Mouse (Mus musculus) embryo, embryonic 9.5 days (tissue): ENCODE data around the gene Myh11.
A peak's percentile ranks its signal among the peaks of the same experiment; 100 is the strongest.

Experiments
- DNase-seq: peaks from one replicate; pipeline ENCODE4 v3.0.0-alpha.2; 2017; ENCODE audit errors: extremely low spot score

The Myh11 gene

DNA sequence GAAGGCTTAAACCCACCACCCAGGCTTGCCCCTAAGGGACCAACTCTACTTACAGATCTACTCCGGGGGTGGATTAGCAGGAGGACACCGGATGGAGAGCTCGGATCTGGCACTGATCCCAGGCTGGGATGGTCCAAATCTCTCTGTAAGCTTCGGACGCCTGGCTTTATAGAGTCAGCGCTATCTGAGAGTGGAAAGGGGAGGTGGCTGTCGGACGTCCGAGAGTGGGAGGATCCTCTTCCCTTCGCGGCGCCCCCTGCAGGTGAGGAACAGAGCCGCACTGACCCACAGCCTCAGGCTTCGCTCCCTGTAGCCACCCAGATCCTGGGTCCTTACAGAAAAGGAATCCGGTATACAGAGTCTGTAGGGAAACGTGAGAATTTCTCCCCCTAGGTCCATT lies at the start of gene Myh11:
Gene Myh11 (minus strand): TSS at position 150 of the 400 bp plus-strand sequence.
- DNase-seq = peak; percentile 62

DNA sequence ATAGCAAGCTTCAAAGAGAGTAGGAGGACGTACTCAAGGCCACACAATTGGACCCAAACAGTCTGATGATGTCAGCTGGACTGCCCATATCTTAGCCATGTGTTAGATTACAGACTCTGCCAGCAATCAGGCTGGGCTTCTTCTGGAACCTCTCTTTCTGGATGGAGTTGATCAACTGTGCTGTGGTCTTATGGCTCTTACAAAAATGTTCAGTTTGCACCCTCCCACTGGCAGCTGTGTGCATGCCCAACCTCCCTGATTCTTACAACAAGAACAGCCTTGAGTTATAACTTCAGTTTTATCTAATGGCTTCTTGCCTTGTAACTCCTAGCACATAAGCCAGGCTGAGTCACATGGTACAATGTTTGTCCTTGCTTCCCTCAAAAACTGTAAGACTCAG lies 37.0 kb upstream of the Myh11 start:
- DNase-seq = no peak

DNA sequence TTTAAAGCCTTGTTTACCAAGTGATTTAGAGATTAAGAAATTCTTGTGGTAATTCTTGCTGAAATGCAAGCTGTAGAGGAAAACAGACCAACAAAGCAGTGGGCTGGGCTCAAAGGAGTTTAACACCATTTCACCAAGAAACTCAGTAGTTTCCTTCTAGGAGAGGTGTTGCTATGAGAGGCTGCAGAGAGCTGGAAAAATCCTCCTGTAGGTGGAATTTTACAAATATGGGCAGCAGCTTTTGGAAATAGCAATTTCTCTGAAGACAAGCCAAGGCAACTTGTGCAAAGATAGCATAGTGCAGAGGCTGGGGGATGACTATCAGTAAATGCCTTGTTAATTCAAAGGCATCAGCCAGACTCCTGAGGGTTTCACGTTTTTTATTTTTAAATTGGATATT lies 29.3 kb upstream of the Myh11 start:
- no peak for DNase-seq

DNA sequence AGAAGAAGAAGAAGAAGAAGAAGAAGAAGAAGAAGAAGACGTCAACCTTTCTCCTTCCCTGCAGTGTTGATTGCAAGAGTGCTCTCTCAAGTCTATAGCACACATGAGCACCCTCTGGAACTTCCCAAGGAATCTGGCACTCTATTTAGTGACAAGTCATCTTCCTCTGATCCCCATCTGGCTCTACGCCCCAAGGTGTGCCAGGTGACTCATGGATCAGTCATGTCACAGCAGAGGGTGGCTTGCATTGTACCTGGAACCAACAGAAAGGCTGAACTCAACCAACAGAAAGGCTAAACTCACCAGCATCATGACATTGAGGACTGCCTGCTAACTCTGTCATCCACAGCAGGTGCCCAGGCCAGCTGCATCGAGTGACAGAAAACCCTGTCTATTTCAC lies 28.5 kb upstream of the Myh11 start:
- DNase-seq = no peak

DNA sequence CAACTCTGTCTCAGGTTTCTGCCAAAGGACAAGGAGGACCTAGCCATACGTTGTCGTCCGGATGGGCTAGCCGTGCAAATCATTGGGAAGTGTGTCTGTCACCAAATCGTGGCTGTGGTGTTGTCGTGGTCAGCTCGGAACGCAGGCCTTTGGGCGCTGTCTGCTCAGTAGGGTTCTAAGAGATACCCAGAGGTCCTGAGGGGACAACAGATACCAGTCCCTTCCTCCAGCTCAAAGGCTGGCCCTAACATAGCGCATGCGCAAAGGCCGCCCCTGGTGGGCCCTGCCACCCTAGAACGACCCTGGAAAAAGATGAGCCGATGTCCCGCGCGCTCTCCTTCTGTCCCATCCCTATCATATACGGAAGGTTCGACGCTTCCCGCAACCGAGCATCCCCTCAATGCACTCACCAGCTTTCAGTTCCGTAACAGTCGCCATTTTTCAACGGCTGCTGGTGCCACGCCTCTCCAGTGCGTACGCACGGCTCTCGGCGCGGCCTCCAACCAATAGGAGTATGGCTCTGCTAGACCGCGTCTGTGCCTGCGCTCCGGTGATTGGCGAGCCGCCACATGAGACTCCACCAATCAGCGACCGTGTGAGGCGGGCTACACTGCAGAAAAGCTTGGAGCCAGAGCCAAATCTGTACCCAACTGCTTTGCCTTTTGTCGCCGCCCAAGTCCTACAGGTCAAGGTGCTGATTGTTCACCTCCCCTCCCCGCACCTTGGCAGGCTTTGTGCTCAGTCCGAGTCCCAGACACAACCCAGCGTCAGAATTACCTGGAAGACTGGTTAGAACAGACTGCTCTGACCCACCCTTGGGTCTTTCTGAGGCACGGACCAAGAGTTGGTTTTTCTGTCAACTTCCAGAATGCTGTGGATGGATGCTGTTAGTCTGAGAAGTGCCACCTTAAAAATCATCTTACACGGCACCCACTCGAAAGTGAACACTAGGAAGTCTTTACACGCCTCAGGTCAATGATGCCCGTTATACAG lies 26.0 kb upstream of the Myh11 start, which contains the start of gene Fopnl:
Gene Fopnl (minus strand): TSS at position 522 of the 993 bp plus-strand sequence.
- peak; percentile 91 for DNase-seq

DNA sequence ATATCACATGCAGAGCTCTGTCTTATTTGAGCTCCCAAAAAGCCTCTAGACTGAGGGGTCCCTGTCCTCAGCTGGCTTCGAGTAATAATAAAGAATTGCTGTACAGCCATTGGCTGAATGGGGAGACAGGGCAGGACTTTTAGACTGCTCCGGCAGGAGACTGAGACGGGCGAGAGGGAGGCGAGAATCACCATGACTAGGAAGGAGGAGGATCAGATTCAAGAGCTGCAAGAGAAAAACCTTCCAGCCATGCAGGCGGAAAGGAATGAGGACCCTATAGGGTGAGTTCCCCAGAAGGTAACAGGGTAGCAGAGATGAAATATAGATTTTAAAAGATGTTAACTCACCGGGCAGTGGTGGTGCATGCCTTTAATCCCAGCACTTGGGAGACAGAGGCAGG lies 21.7 kb upstream of the Myh11 start:
- DNase-seq = no peak

DNA sequence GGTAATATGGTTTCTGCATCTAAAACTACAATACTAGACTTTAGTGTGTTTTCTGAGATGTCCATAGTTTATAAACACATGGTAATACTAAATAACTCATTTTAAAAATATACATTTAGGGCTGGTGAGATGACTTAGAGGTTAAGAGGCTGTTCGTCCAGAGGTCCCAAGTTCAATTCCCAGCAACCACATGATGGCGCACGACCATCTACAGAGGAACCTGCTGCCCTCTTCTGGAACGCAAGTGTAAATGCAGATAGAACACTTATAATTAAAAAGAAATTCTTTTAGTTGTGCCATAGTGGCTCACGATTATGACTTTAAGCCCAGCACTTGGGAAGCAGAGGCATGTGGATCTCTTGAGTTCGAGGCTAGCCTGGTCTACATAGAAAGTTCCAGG lies 20.2 kb upstream of the Myh11 start:
- peak; percentile 29 for DNase-seq

DNA sequence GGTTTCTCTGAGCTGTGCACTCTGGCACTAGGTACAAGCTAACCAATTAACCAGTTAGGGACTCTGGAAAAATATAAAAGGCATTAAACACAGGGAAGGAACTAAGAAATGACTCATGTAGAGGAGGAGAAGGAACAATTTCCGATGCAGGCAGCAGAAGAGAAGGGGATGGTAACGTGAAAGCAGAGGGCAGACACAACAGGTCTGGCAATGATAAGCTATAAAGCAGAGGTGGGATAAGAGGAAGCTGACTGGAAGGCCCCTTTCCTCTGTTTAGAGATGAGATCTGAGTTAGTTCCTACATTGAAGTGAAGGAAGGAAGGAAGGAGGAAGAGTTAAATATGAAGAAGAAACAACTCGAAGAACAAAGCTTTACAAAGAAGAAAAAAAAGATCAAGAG lies 18.7 kb upstream of the Myh11 start:
- no peak for DNase-seq

DNA sequence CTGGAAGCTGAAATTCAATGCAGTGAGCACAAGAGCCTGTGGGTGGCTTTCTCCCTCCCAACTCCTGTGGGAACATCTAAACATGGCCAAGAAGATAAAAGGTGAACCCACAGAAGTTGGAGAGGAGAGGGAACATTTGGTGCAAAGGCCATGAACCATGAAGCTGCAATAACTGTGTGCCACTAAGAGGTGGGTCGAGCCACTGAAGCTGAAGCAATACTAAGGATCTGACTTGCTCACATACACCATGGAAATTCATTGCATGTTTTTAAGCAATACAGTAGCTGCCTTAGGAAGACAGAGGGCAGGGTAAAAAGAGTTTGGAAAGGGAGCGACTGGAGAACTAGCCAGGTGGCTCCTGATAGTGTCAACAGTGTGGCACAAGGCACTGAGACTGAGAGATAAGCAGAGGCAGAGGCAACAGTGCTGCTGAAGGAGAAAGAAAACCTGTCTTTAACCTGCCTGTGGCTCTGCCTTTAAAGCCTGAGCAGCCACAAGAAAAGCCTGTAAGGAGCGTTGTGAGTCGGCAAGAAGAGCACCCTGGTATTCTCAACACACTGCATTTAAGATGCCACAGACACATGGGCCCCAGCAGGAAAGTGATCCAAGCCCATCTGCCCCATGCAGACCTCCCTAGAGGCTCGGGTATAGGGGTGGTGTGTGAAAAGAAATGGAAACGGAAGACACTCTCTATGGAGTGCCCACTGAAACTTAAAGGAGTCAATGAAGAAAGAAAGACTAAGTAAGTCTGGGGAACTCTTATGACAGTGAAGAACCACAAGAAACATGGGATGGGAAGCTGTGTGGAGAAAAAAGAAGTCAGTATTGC lies 17.3 kb upstream of the Myh11 start:
- no peak for DNase-seq

DNA sequence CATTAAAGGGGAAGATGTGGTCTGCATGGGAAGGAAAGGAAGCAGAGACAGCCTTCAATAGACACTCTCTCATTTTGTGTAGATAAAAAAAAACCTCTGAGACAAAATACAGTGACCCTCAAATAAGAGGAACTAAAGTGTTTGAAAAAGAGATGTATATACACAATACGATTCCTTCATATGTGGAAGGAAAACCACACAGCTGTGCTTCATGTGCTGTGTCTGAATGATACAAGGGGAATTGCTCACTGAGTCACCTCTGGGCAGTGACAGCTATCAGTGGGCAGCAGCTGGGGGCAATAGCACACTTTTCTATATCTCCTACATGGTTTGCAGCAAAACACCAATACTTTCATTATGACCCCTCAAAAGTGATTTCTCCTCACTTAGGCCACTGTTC lies 16.2 kb upstream of the Myh11 start:
- DNase-seq = no peak

DNA sequence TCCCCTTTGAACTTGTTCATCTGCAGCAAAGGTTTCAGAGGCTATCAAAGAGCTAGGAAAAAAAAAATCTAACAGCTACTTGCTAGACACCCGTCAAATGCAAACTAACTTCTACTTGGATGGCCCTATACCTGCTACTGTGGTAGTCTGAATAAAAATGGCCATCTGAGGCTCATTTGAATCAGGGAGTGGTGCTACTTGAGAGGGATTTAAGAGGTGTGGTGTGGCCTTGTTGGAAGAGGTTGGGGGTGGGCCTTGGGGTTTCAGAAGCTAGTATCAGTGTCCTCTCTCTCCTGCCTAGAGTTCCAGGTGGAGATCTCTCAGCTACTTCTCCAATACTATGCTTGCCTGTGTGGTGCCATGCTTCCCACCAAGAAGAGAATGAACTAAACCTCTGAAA lies 15.3 kb upstream of the Myh11 start:
- DNase-seq = no peak

DNA sequence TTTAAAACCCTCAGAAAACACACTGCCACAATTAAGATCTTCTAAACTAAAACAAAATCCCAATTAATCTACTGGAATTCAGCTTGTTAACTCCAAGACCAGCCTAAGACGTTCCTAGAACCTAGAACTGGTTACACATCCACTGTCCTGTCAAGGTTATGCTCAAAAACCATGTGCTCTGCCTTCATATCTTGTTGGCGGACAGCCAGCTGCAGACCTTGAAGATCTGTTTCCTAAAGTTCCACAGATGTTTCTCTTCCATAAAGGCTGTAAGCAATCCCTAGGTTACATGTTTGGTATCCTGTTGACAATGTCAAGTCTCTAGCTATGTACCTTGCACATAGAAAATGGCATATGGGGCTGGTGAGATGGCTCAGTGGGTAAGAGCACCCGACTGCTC lies 13.6 kb upstream of the Myh11 start:
- DNase-seq = no peak

DNA sequence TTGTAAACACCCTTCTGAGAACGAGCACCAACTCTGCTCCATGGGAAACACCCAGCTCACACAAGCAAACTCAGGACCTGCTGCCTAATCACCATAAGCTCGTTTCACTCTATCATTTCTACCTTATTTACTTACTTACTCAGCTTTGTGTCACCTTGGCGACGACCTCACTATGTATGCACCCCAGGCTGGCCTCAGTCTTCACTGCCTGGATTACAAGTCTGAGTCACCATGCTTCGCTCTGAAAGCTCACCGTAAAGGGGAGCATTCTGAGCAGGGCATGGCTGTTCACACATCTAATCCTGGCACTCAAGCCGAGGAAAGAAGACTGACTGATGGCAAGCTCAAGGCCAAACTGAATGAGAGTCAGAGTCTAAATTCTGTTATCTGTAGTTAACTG lies 12.5 kb upstream of the Myh11 start:
- DNase-seq = no peak

DNA sequence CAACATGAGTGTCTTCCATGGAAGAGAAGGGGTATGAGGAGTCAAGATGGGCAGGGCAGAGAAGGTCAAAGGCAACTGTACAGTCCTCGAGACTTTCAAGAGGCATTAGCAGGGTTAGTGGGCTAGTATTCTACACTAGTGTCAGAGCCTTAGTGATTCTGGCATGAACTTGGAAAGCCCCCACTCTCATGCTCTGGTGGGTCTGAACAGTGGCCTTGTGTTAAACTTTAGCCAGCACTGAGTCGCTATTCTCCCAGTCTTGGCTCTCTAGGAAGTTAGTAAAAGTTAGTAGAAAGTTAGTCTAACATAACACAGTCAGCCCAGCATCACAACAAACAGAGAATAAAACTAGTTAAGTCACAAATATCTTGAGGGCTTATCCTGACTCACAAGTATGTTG lies 12.0 kb upstream of the Myh11 start:
- no peak for DNase-seq

DNA sequence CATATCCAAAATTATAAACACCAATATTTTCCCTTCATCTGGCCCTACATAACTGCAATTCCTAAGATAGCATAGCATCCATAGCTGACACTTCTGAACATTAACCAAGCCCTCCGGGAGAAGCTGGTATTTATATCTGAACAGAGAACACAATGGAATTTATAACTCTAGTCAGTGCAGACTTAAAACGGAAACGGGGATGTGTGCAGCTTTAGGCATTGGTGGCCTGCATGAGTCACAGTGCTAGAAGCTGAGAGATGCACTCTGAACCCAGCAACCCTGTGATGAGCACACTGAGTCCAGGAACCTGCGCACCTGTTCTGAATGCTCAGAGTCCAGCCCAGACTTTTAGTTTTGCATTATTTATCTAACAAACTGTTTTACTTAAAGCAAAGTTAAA lies 7.3 kb upstream of the Myh11 start:
- no peak for DNase-seq

DNA sequence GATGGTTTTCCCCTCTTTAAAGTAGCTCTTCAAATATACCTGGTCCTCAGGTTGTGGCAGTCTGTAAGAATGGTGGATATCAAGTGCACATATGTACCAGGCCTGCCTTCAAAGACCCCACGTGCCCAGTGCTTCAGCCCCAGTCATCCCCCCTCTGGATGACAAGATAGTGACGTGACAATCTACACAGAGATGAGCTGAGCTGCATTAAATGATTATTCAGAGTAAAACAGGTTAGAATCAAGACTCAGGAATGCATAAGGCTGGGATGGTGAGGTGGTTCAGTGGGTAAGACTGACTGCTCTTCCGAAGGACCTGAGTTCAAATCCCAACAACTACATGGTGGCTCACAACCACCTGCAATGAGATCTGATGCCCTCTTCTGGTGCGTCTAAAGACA lies 6.6 kb upstream of the Myh11 start:
- DNase-seq = no peak

DNA sequence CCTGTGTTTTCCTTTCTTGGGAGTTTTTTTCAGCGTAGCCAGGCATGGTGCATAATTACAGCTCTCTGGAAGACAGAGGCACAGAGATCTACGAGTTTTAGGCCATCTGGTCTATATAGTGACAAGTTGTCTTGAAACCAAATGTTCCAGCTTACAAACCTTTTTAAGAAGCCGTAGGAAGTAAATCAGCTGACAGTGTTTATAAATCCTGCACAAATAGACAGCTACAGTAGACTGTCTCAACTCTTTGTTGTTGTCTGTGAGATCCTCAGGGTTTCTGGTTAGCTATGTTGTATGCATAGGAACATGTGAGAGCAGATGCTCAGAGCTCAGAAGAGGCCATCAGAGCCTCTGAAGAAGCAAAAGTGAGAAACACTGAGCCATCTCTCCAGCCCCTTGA lies 6.0 kb upstream of the Myh11 start:
- DNase-seq = no peak

DNA sequence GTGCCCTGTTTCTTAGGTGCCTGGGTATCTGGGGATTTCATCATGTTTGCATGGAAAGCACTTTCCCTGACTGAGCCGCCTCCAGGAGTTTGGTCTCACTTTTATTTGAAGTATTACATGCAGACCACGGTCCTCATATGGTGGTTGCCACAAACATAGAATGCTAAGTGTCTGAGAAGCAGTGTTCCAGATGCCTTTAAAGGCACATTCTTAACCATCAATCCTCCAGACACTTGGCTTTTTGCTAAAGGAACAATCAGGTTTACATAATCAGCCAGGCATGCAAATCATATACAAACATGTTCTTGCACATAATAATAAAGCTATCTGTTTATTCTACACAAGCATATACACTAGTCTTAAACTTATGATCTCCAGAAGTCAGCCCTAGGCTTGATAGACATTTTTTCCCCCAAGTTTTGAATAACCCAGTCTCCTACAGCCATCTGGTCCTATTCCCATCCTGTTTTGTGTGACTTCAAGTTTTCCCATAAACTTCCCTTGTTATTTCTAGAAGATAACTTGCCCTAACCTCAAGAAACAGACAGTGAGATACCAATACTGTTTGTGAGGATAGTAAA lies 5.5 kb upstream of the Myh11 start:
- no peak for DNase-seq

DNA sequence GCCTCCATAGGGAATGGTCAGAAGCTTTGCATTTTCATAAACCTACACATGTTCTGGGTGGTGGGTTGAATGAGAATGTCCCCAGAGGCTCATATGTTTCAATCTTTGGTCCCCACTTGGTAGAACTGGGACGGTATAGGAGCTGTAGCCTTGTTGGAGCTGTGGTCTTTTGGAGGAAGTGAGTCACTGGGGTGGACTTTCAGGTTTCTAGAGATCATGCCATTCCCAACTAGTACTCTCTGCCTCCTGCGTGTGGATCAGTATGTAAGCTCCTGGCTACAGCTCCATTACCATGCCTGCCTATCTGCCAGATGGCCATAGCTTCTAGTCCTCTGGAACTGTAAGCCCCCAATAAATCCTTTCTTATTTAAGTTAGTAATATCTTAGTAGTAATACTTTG lies 4.1 kb upstream of the Myh11 start:
- DNase-seq = no peak

DNA sequence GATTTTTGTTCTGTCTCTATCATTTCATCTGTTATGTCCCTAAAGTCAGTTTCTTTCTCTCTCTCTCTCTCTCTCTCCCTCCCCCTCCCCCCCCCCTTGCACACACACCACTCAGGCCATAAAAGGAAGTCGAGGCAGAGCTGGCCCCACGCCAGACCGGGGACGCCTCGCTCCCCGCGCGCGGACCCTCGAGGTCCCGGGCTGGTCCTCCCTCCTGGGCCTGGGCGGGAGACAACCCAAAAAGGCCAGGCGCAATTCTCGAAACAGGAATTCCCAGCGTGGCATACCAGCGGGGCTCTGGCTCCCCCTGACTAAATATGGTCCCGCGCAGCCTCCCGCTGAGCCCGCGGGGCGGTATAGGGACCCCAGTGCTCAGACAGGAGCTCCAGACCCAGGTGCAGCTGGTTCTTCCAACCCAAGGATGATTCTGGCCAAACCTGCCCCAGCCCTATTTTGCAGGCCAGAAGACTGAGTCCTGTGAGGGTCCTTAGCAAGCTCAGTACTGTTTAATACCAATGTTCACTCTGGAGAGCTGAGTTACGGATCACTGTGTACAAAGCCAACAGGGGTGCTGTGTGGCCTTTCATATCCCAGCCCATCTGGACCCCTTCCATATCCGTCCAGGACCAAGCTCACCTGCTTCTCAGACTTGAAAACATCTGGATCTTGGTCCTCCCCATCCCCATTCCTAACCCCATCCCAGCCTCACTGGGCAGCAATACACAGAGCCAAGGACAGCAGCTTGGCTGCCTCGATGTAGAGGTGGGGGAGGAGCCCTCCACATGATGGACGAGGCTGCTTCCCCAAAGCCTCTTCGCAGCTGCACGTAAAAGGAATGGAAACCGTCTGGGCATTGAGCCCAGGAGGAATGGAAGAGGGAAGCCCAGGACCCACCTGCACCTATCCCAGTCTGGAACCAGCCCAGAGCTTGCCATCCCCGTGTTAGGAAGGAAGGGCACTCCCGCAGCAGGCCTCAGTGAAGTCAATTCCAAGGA lies 1.3 kb upstream of the Myh11 start:
- no peak for DNase-seq

DNA sequence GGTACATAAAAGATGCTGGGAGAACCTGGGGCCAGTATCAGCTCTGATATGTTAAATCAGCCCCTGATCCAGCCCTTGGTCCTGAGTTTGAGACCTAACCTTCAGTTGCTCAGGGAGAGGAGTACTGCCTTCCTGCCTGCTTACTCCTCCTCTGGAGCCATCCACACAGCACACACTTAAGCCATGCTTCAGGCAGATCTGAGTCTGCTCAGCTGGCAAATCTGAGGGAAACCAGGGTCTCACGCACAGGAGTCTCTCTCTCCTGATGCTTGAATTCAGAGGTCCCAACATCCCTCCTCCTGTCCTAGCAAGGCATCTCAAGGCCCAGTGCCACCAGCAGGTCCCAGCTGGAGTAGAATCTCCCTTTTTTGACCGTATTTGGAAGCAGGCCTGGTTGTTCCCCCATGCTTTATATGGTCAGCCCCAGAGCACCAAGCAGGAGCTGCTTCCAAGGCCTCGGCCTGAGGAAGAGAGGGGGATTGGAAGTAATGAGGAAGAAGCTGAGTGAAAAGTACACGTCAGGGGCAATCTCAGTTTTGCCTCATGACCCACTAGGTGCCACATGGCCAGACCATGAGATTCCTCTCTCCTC lies 18.7 kb downstream of the Myh11 start:
- DNase-seq = no peak
